Mouse (Mus musculus) hindbrain, postnatal 0 days (tissue): ENCODE results near the gene Flot1. TPM values are rescaled to one million over a fixed set of nuclear protein-coding genes. Genes with fewer than 3 reads are reported as not detected.

Experiments used
- ATAC-seq: fragments of 200-750 bp; cut with Nextera tagmentation; 2 replicates; pipeline ENCODE4 v1.8.0; 2017; ENCODE audit warnings: mild to moderate bottlenecking, moderate TSS enrichment, moderate library complexity
- DNase-seq: peaks from one replicate; pipeline ENCODE4 v3.0.0-alpha.2; 2015; ENCODE audit warnings: low spot score
- H3K27ac ChIP-seq: fragments of 300-500 bp; sonication (generic); 2 replicates; pipeline ENCODE4 v1.5.1; 2014; ENCODE audit warnings: mild to moderate bottlenecking
- H3K27me3 ChIP-seq: fragments of 300-500 bp; sonication (generic); 2 replicates; pipeline ENCODE4 v1.6.1; 2014; ENCODE audit warnings: low read length, mixed read lengths; ENCODE audit not compliant: insufficient read depth
- H3K36me3 ChIP-seq: fragments of 300-500 bp; sonication (generic); 2 replicates; pipeline ENCODE4 v1.6.1; 2014; ENCODE audit warnings: low read length, mixed read lengths; ENCODE audit not compliant: insufficient read depth
- H3K4me1 ChIP-seq: fragments of 300-500 bp; sonication (generic); 2 replicates; pipeline ENCODE4 v1.6.1; 2014; ENCODE audit warnings: antibody characterized with exemption, low read length, mixed read lengths; ENCODE audit not compliant: insufficient read depth
- H3K4me2 ChIP-seq: fragments of 300-500 bp; sonication (generic); 2 replicates; pipeline ENCODE4 v1.6.1; 2014; ENCODE audit warnings: low read depth, mild to moderate bottlenecking, low read length, moderate library complexity, mixed read lengths
- H3K4me3 ChIP-seq: fragments of 300-500 bp; sonication (generic); 2 replicates; pipeline ENCODE4 v1.5.1; 2014; ENCODE audit warnings: low read length
- H3K9ac ChIP-seq: fragments of 300-500 bp; sonication (generic); replicated peaks from 2 replicates; pipeline ENCODE4 v1.6.1; 2014; ENCODE audit warnings: mild to moderate bottlenecking, low read length, moderate library complexity, mixed read lengths
- H3K9me3 ChIP-seq: fragments of 300-500 bp; sonication (generic); 2 replicates; pipeline ENCODE4 v1.6.1; 2016; ENCODE audit warnings: low read length, mixed read lengths
- CTCF ChIP-seq: IDR thresholded peaks from 2 replicates; pipeline ENCODE4 v1.5.1; 2016; ENCODE audit warnings: antibody characterized with exemption, control low read depth, low read depth
- WGBS: fragments of 180-500 bp; shearing (Covaris S2); extraction: QIAGEN DNeasy Blood & Tissue Kit; methylation state at CpG from one replicate; pipeline ENCODE4 v1.1.7; 2014; 5-methylcytosine and 5-hydroxymethylcytosine counted together
- polyA plus RNA-seq: library from polyadenylated mRNA; unstranded; fragments of >200 nt; fragmentation: Nextera tagmentation; extraction: Ambion mirVana; gene quantifications from 2 replicates; pipeline ENCODE4 v1.2.1, GENCODE M21; 2015
- total RNA-seq: library from RNA; depleted of rRNA; stranded (reverse); fragments of >200 nt; gene quantifications from 2 replicates; pipeline ENCODE4 v1.2.3, GENCODE M21; 2014

Gene Flot1
- total and polyA plus RNA-seq, 2 experiments from 2014 or later, result 142 to 162 TPM

GRCm38 (mm10) chr17:35859371-35859770, 36.3 kb downstream of the Flot1 start:
- ATAC-seq, result no peak
- Histone ChIP-seq H3K4me1 (no peaks in the 10 kb centered on the region; the same call in 1 of the 2 replicates), H3K9ac (no peak overlapping the region), H3K4me3 (no peak overlapping the region), H3K4me2 (no peak overlapping the region), H3K27ac (no peak overlapping the region), H3K9me3 (no peaks in the 10 kb centered on the region), H3K36me3 (peaks cover 16% of the 10 kb centered on the region; the same call in 1 of the 2 replicates), H3K27me3 (no peaks in the 10 kb centered on the region)
- DNase-seq, result no peak
- no peak for TF ChIP-seq CTCF
- WGBS, result 93% methylated on average over 1 of the region's 1 CpGs

DNA sequence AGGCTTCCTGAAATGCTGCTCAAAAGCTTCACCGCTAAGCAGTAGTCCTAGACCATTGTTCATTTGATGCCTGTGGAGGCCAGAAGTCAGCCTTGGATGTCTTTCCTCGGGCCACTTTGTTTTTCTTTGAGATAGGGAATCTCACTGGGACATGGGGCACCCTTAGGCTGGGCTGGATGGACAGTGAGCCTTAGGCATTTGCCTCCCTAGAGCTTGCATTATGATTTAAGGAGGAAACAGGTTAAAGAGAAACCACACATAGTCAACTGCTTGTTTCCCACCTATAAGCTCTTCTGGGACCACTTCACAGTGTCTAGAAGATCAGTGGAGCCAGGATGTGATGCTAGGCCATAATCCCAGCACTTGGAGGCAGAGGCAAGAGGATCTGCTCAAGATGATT, 36.8 kb downstream of the Flot1 start:
- 80% methylated on average over 2 of the region's 2 CpGs for WGBS
- no peak overlapping the region for H3K4me3 ChIP-seq
- no peaks in the 10 kb centered on the region for H3K9me3 ChIP-seq
- ATAC-seq (no peak), DNase-seq (no peak)
- H3K4me2 ChIP-seq, result no peak overlapping the region
- no peaks in the 10 kb centered on the region for H3K27me3 ChIP-seq
- no peak overlapping the region for H3K9ac ChIP-seq
- no peak overlapping the region for H3K27ac ChIP-seq
- no peak for TF ChIP-seq CTCF
- H3K4me1 ChIP-seq, result no peaks in the 10 kb centered on the region; the same call in 1 of the 2 replicates
- H3K36me3 ChIP-seq, result peaks cover 13% of the 10 kb centered on the region; the same call in 1 of the 2 replicates

DNA sequence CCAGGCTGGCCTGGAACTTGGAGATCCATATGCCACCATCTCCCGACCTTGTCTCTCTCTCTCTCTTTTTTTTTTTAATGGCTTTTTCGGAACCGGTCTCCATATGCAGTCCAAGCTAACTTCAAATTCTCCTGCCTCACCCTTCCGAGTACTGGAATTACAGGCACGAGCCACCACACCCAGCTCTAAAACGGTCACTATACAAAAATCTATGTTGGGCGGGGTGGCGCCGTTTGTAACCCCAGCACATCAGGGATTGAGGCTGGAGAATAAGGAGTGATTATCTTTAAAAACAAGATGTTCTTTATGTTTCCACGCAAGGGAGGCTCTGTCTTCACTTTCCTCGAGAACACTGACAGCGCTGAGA, 37.8 kb downstream of the Flot1 start:
- H3K9ac ChIP-seq, result peak overlapping the region; percentile 57
- no peaks in the 10 kb centered on the region; the same call in 1 of the 2 replicates for H3K4me1 ChIP-seq
- no peaks in the 10 kb centered on the region for H3K27me3 ChIP-seq
- no peaks in the 10 kb centered on the region for H3K9me3 ChIP-seq
- peak overlapping the region; percentile 62 for H3K4me2 ChIP-seq
- DNase-seq, result no peak
- H3K4me3 ChIP-seq, result peak overlapping the region; percentile 62
- peak overlapping the region; percentile 90 for H3K27ac ChIP-seq
- no peak for ATAC-seq
- H3K36me3 ChIP-seq, result peaks cover 12% of the 10 kb centered on the region; the same call in 1 of the 2 replicates
- WGBS, result 2% methylated on average over 12 of the region's 12 CpGs
- TF ChIP-seq CTCF, result no peak

DNA sequence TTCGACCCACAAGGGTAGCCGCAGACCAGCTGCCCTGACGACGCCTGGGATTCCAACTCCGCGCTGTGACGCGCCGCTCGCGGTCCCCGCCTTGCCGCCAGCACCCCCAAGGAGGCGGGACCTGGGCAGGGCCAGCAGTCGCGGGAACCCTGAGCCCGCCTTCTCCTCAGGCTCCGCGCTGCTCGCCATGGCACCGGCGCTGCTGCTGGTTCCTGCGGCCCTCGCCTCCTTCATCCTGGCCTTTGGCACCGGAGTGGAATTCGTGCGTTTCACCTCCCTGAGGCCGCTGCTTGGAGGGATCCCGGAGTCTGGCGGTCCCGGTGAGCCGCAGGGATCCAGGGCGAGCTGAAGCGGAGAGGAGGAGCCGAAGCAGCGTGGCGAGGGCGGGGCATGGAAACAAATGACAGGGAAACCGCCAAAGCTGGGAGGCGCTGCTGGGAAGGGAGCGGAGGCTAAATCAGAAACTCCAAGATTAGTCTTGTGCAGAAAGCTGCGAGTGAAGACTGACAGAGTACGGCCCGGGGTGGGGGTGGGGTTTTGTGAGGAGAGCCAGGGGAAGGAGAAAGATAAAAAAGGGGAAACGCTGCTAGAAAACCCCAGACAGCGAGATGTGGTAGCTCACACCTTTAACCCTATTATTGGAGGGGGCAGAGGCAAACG, 38.3 kb downstream of the Flot1 start, which contains the start of gene Nrm:
Gene Nrm (plus strand): TSS at position 121 of the 660 bp plus-strand sequence.
- Histone ChIP-seq H3K4me2 (peak within 1 kb of the TSS; percentile 62), H3K27me3 (no peaks in the 10 kb centered on the region), H3K4me1 (no peaks in the 10 kb centered on the region; the same call in 1 of the 2 replicates), H3K36me3 (peaks cover 12% of the 10 kb centered on the region; the same call in 1 of the 2 replicates), H3K4me3 (peak within 1 kb of the TSS; percentile 62), H3K9ac (peak within 1 kb of the TSS; percentile 57), H3K27ac (peak within 1 kb of the TSS; percentile 90), H3K9me3 (no peaks in the 10 kb centered on the region)
- DNase-seq, result peak; percentile 93
- WGBS, result under 1% methylated on average over 47 of the region's 47 CpGs
- peak; percentile 93 for ATAC-seq
- TF ChIP-seq CTCF, result peak; percentile 65

GRCm38 (mm10) chr17:35864832-35865353, 41.9 kb downstream of the Flot1 start:
- no peaks in the 10 kb centered on the region for H3K36me3 ChIP-seq
- no peak for ATAC-seq
- H3K27me3 ChIP-seq, result no peaks in the 10 kb centered on the region
- TF ChIP-seq CTCF, result no peak
- H3K4me2 ChIP-seq, result peak overlapping the region; percentile 93
- peak overlapping the region; percentile 95 for H3K27ac ChIP-seq
- H3K4me3 ChIP-seq, result peak overlapping the region; percentile 56
- WGBS, result 24% methylated on average over 10 of the region's 10 CpGs
- H3K4me1 ChIP-seq, result peaks cover 11% of the 10 kb centered on the region
- no peak for DNase-seq
- H3K9ac ChIP-seq, result peak overlapping the region; percentile 84
- no peaks in the 10 kb centered on the region for H3K9me3 ChIP-seq

GRCm38 (mm10) chr17:35865481-35866280, 42.7 kb downstream of the Flot1 start, which contains the start of gene Ppp1r18:
Gene Ppp1r18 (plus strand): TSS chr17:35865593.
- H3K27me3 ChIP-seq, result no peaks in the 10 kb centered on the region
- H3K9ac ChIP-seq, result peak within 1 kb of the TSS; percentile 84
- under 1% methylated on average over 39 of the region's 48 CpGs for WGBS
- no peak for TF ChIP-seq CTCF
- ATAC-seq, result peak; percentile 57
- H3K4me1 ChIP-seq, result peaks cover 18% of the 10 kb centered on the region
- peak within 1 kb of the TSS; percentile 93 for H3K4me2 ChIP-seq
- H3K36me3 ChIP-seq, result no peaks in the 10 kb centered on the region
- peak; percentile 84 for DNase-seq
- peak within 1 kb of the TSS; percentile 95 for H3K27ac ChIP-seq
- H3K9me3 ChIP-seq, result no peaks in the 10 kb centered on the region
- H3K4me3 ChIP-seq, result peak within 1 kb of the TSS; percentile 56
